Mouse (Mus musculus): ENCODE data around the gene Akr1c14.

The Akr1c14 gene

GRCm38 (mm10) chr13:4119181-4119904 is 70.5 kb downstream of the Akr1c14 start:
- DNase-seq (ENCODE audit: low read depth, low spot score): no peak

- no peak for DNase-seq (ENCODE audit: low read depth, low spot score)
Measured at GRCm38 (mm10) chr13:4123146-4123545, 74.3 kb downstream of the Akr1c14 start.

- peak; percentile 4 for DNase-seq (ENCODE audit: low read depth, low spot score)
Measured at GRCm38 (mm10) chr13:4124471-4124870, 75.7 kb downstream of the Akr1c14 start.

- peak; percentile 64 for DNase-seq (ENCODE audit: low read depth, low spot score)
Measured at GRCm38 (mm10) chr13:4125846-4126245, 77.0 kb downstream of the Akr1c14 start.

GRCm38 (mm10) chr13:4129100-4129499 is 80.3 kb downstream of the Akr1c14 start:
- peak; percentile 59 for DNase-seq (ENCODE audit: low read depth, low spot score)

GRCm38 (mm10) chr13:4131317-4131716 is 82.5 kb downstream of the Akr1c14 start:
- DNase-seq (ENCODE audit: low read depth, low spot score): no peak

- DNase-seq (ENCODE audit: low read depth, low spot score): no peak
Measured at GRCm38 (mm10) chr13:4131721-4132120, 82.9 kb downstream of the Akr1c14 start.

GRCm38 (mm10) chr13:4133070-4133469 is 84.3 kb downstream of the Akr1c14 start:
- DNase-seq (ENCODE audit: low read depth, low spot score): peak; percentile 45
